Mouse (Mus musculus): ENCODE results near the gene Bphl. TPM values are rescaled to one million over a fixed set of nuclear protein-coding genes. Genes with fewer than 3 reads are reported as not detected.

Bphl gene
- total and polyA plus RNA-seq, 2 experiments from 2014 or later = 40.5 to 51.2 TPM

DNA sequence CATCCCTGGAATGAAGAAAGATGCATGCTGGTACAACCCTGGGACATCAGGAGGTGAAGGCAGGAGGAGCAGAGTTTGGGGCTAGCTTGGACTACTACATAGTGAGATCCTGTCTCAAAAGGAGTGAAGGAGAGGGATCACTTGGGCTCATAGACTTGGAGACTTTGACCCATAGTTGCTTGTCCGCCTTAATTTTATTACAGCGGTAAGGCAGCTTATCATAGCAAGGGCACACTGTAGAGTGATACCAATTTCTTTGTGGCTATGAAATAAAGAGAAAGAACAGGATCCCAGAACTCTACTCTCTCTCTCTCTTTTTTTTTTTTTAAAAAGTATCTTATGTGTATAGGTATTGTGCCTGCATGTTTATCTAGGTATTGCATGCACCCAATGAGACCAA, 83.1 kb downstream of the Bphl start:
- Histone ChIP-seq H3K4me1 (ENCODE audit: insufficient read depth) (peaks cover 18% of the 10 kb centered on the region; the same call in 1 of the 2 replicates), H3K36me3 (ENCODE audit: insufficient read depth) (0 out of 2 replicates have a peak, but pooled peaks cover 10% of the 10 kb centered on the region), H3K9me3 (ENCODE audit: low read length) (no peaks in the 10 kb centered on the region), H3K4me3 (ENCODE audit: low read depth, low read length) (no peak overlapping the region), H3K27me3 (ENCODE audit: insufficient read depth, low read length) (no peaks in the 10 kb centered on the region), H3K9ac (no peak overlapping the region), H3K27ac (ENCODE audit: low read depth, low read length) (no peak overlapping the region), H3K4me2 (ENCODE audit: low read depth) (no peak overlapping the region)
- DNase-seq (no peak), ATAC-seq (no peak)
- no peak for TF ChIP-seq CTCF (IDR thresholded peaks at IDR 0.05; ENCODE audit: low read depth)
- 100% methylated on average over 2 of the region's 2 CpGs for WGBS

Other genes starting within 250 kb of the Bphl start
- not detected in 2 replicates for gene Serpinb6e, start 194.2 kb upstream of the Bphl start, total RNA-seq (2014; rRNA removed)
- not detected in 2 replicates for gene Serpinb6e, start 194.2 kb upstream of the Bphl start, polyA plus RNA-seq (2015; fragmentation: Nextera tagmentation; extraction: Ambion mirVana)
- gene Serpinb6c, start 131.9 kb upstream of the Bphl start, total RNA-seq (2014; rRNA removed) = 0.85 and 2.2 TPM in 2 replicates
- 0.18 and 0.23 TPM in 2 replicates for gene Serpinb6c, start 131.9 kb upstream of the Bphl start, polyA plus RNA-seq (2015; fragmentation: Nextera tagmentation; extraction: Ambion mirVana)
- 4.0 and 4.7 TPM in 2 replicates for gene Nqo2, start 72.9 kb upstream of the Bphl start, total RNA-seq (2014; rRNA removed)
- gene Nqo2, start 72.9 kb upstream of the Bphl start, polyA plus RNA-seq (2015; fragmentation: Nextera tagmentation; extraction: Ambion mirVana) = 4.7 and 6.3 TPM in 2 replicates
- 8.2 and 10.3 TPM in 2 replicates for gene Ripk1, start 35.2 kb upstream of the Bphl start, total RNA-seq (2014; rRNA removed)
- 2.3 and 3.4 TPM in 2 replicates for gene Ripk1, start 35.2 kb upstream of the Bphl start, polyA plus RNA-seq (2015; fragmentation: Nextera tagmentation; extraction: Ambion mirVana)
- 53.0 and 62.6 TPM in 2 replicates for gene Serpinb6a, start 34.8 kb upstream of the Bphl start, total RNA-seq (2014; rRNA removed)
- gene Serpinb6a, start 34.8 kb upstream of the Bphl start, polyA plus RNA-seq (2015; fragmentation: Nextera tagmentation; extraction: Ambion mirVana) = 48.1 and 50.6 TPM in 2 replicates
- gene Tubb2a, start 40.4 kb downstream of the Bphl start, total RNA-seq (2014; rRNA removed) = 4,454 and 4,559 TPM in 2 replicates
- 3,524 and 3,579 TPM in 2 replicates for gene Tubb2a, start 40.4 kb downstream of the Bphl start, polyA plus RNA-seq (2015; fragmentation: Nextera tagmentation; extraction: Ambion mirVana)
- 5,538 and 5,638 TPM in 2 replicates for gene Tubb2b, start 92.9 kb downstream of the Bphl start, total RNA-seq (2014; rRNA removed)
- gene Tubb2b, start 92.9 kb downstream of the Bphl start, polyA plus RNA-seq (2015; fragmentation: Nextera tagmentation; extraction: Ambion mirVana) = 1,072 and 1,153 TPM in 2 replicates
- 56.6 and 108 TPM in 2 replicates for gene Psmg4, start 125.4 kb downstream of the Bphl start, total RNA-seq (2014; rRNA removed)
- 99.0 and 150 TPM in 2 replicates for gene Psmg4, start 125.4 kb downstream of the Bphl start, polyA plus RNA-seq (2015; fragmentation: Nextera tagmentation; extraction: Ambion mirVana)